Mouse (Mus musculus): ENCODE measurements at regions not wholly inside any gene's neighbourhood (a gene's known extent, or its start where the extent isn't known, plus 50 kb on each side); places are given as distances from the start of the nearest gene placed in this dataset.

DNA sequence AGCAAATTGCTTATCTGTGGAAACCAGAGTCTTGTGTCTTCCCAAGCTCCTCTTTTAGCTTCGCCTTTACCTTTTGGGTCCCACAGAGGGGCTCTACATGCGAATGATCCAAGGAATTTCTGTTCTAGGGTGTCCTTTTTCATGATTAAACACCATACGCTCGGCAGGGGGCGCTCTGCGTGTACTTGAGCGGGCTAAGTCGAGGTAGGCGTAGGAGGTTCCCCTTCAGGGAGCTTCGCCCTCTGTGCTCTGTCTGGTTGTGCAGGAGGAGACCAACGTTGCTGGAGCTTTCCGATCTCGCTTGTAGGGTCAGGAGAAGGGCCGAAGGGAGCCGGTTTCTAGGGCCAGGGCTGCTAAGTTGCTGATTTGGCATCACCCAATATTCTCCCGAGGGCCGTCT lies 310.7 kb upstream of the 4930535I16Rik start:
- no peak overlapping the region for H3K4me2 ChIP-seq
- 16% methylated on average over 17 of the region's 17 CpGs for WGBS
- ATAC-seq (ENCODE audit: insufficient number of reproducible peaks, insufficient read depth, low FRiP score, low TSS enrichment, low read depth), result no peak

DNA sequence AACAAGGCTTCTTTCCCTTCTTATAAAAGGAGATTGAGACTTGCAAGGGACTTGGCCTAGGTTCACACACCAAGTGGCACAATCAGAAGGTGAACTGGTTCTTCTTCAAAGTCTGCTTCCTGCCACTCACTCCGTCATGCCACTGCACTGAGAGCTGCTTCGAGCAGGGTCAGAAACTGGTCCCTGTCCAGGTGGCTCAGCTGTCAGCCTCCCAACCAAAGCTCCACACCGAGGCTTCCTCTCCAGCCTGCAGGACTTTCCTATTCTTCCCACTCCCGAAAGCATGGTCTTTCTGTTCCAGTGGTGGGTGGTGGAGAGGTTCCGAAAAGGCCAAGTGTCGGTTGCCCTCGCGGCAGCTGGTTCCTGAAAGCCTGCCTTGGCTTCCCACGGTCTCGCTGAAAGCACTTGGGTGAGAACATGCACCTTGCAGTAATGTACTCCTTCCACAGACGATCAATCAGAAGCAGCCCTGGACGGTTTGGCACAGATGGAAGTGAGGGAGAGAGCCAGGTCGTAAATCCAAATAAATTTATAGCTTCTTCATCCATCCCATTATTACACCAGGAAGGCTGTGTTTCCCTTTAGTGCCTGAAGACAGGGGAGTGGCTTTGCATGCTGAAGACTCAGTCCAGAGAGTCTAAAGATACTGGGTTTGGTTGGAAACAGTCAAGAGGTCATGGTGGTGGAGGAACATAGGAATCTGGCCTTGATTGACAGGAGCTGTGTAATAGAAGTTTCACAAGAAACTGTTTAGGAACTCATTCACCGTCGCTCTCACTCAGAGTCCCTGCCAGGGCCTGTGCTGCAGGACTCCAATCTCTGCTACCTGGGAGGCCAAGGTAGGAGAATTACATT lies 306.1 kb upstream of the 4930535I16Rik start:
- Histone ChIP-seq H3K4me3 (replicated peaks) (no peak overlapping the region), H3K36me3 (no peaks in the 10 kb centered on the region), H3K9me3 (no peaks in the 10 kb centered on the region), H3K27ac (no peak overlapping the region), H3K27me3 (peaks cover 49% of the 10 kb centered on the region), H3K4me2 (no peak overlapping the region), H3K4me1 (replicated peaks) (peaks cover 4% of the 10 kb centered on the region), H3K9ac (replicated peaks) (no peak overlapping the region)
- ATAC-seq (ENCODE audit: insufficient number of reproducible peaks, insufficient read depth, low FRiP score, low TSS enrichment, low read depth), result no peak
- WGBS, result 58% methylated on average over 15 of the region's 15 CpGs

More for the DNA sequence above, 310.7 kb upstream of the 4930535I16Rik start:
- peaks cover 50% of the 10 kb centered on the region for H3K27me3 ChIP-seq
- no peak overlapping the region for H3K27ac ChIP-seq
- no peaks in the 10 kb centered on the region for H3K36me3 ChIP-seq
- H3K9me3 ChIP-seq, result no peaks in the 10 kb centered on the region
- H3K4me1 ChIP-seq (replicated peaks), result no peaks in the 10 kb centered on the region
- no peak overlapping the region for H3K9ac ChIP-seq (replicated peaks)
- no peak overlapping the region for H3K4me3 ChIP-seq (replicated peaks)

DNA sequence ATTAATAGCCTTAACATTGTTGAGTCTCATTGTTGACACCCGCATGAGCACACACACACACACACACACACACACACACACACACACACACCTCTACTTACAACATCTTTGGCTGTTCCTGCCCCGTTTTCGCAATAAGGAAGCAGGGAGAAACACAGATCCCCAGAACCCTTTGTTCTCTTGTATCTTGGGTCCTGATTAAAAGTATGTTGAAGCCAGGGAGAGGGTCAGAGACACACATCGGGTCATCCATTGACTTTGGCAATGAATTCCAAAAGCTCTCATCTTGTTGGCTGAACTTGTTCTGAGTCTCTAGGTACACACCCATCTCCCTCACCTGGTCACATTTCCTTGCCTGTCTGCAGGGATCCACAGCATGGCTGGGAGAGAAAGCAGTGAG lies 303.9 kb upstream of the 4930535I16Rik start:
- 88% methylated on average over 4 of the region's 4 CpGs for WGBS

DNA sequence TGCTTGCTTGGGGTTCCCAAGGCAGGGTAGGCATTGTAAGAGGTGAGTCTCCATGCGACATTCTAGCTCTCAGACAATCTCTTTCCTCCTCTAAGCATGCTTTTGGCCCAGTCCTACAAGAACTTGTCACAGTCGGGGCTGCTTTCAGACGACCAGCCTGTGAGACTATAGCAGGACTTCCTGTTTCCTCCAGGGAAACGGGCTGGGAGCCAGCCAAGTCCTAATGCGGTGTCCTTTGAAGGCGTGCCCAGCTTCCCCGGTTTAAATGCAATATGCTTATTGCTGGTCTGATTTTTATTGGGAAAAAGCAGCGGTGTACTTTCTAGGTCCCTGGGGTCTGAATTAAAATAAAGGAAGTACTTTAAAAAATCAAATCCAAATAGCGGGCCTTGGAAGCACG lies 299.4 kb upstream of the 4930535I16Rik start:
- no peaks in the 10 kb centered on the region for H3K9me3 ChIP-seq
- no peak for ATAC-seq (ENCODE audit: insufficient number of reproducible peaks, insufficient read depth, low FRiP score, low TSS enrichment, low read depth)
- H3K4me2 ChIP-seq, result peak overlapping the region; percentile 16; the same call in 1 of the 2 replicates
- no peak overlapping the region for H3K4me3 ChIP-seq (replicated peaks)
- 0 out of 2 replicates have a peak overlapping the region, but pooled peaks have one; percentile 31 for H3K27ac ChIP-seq
- H3K4me1 ChIP-seq (replicated peaks), result peaks cover 15% of the 10 kb centered on the region
- H3K27me3 ChIP-seq, result peaks cover 10% of the 10 kb centered on the region
- H3K9ac ChIP-seq (replicated peaks), result no peak overlapping the region
- no peaks in the 10 kb centered on the region for H3K36me3 ChIP-seq
- 31% methylated on average over 10 of the region's 10 CpGs for WGBS

More for the DNA sequence above, 303.9 kb upstream of the 4930535I16Rik start:
- no peaks in the 10 kb centered on the region for H3K9me3 ChIP-seq
- peaks cover 15% of the 10 kb centered on the region for H3K4me1 ChIP-seq (replicated peaks)
- H3K27ac ChIP-seq, result no peak overlapping the region
- H3K27me3 ChIP-seq, result peaks cover 33% of the 10 kb centered on the region
- ATAC-seq (ENCODE audit: insufficient number of reproducible peaks, insufficient read depth, low FRiP score, low TSS enrichment, low read depth), result no peak
- no peak overlapping the region for H3K4me3 ChIP-seq (replicated peaks)
- H3K4me2 ChIP-seq, result no peak overlapping the region
- no peak overlapping the region for H3K9ac ChIP-seq (replicated peaks)
- no peaks in the 10 kb centered on the region for H3K36me3 ChIP-seq

DNA sequence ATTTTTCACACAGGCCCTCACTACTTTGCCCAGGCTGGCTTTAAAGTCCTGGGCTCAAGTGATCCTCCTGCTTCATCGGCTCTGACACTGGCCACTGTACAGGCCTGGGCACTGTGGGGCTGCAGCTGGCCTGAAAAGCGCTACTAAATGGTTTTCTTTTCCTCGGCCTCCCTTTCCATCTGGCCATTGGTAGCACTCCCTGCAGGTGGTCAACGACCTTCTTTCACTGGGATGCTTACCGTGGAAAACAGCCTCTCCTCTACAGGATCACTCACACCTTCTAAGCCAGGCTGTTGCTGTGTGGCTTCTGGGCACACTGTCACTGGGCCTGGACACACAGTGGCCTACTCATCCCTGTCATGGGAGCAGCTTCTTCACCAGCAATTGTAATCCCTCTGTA lies 298.5 kb upstream of the 4930535I16Rik start:
- no peak overlapping the region for H3K4me3 ChIP-seq (replicated peaks)
- H3K4me1 ChIP-seq (replicated peaks), result peaks cover 15% of the 10 kb centered on the region
- H3K9ac ChIP-seq (replicated peaks), result no peak overlapping the region
- no peaks in the 10 kb centered on the region for H3K9me3 ChIP-seq
- H3K4me2 ChIP-seq, result no peak overlapping the region
- peaks cover 13% of the 10 kb centered on the region for H3K27me3 ChIP-seq
- H3K27ac ChIP-seq, result no peak overlapping the region
- ATAC-seq (ENCODE audit: insufficient number of reproducible peaks, insufficient read depth, low FRiP score, low TSS enrichment, low read depth), result no peak
- 35% methylated on average over 5 of the region's 5 CpGs for WGBS
- no peaks in the 10 kb centered on the region for H3K36me3 ChIP-seq

DNA sequence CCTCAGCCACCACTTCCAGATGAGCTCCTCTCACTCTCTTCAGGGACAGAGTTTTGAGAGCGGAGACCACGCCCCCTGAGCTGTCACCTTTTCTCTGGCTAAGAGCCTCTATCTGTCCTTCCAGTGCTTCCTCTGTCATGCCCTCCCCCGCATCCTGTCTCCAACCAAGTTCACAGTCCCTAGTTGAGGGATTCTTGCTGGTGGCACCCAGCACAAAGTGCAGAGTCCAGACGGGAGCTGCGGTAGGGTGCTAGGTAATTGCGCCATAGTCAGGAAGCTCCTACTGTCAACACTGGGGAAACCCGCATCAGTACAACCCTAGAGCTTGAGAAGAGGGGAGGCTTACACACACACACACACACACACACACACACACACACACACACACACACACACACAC lies 297.3 kb upstream of the 4930535I16Rik start:
- Histone ChIP-seq H3K4me3 (replicated peaks) (no peak overlapping the region), H3K36me3 (no peaks in the 10 kb centered on the region), H3K9ac (replicated peaks) (no peak overlapping the region), H3K27ac (no peak overlapping the region), H3K9me3 (no peaks in the 10 kb centered on the region), H3K4me2 (no peak overlapping the region), H3K4me1 (replicated peaks) (peaks cover 11% of the 10 kb centered on the region), H3K27me3 (peaks cover 9% of the 10 kb centered on the region)
- no peak for ATAC-seq (ENCODE audit: insufficient number of reproducible peaks, insufficient read depth, low FRiP score, low TSS enrichment, low read depth)
- 86% methylated on average over 7 of the region's 7 CpGs for WGBS

DNA sequence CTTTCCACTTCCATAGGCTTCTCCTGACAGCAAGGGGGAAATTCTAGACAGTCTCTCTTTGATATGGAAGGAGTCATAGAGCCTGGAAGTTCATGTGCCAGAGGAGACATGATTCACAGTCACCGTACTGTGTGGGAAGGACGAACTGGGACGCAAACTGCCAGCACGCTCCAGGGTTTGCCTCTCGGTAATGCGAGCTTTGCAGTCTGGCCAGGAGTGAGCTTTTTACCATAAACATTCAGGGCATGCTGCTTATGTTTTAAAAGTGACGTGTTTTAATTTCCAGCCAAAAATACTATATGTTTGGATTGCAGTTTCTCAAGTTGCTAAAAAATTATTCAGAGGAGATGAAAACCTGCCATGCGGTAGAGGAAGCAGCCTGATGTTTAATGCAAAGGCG lies 292.3 kb upstream of the 4930535I16Rik start:
- 75% methylated on average over 9 of the region's 9 CpGs for WGBS
- Histone ChIP-seq H3K27ac (no peak overlapping the region), H3K4me2 (no peak overlapping the region), H3K36me3 (no peaks in the 10 kb centered on the region), H3K27me3 (peaks cover 9% of the 10 kb centered on the region), H3K9ac (replicated peaks) (no peak overlapping the region), H3K9me3 (no peaks in the 10 kb centered on the region), H3K4me1 (replicated peaks) (no peaks in the 10 kb centered on the region), H3K4me3 (replicated peaks) (no peak overlapping the region)
- no peak for ATAC-seq (ENCODE audit: insufficient number of reproducible peaks, insufficient read depth, low FRiP score, low TSS enrichment, low read depth)

DNA sequence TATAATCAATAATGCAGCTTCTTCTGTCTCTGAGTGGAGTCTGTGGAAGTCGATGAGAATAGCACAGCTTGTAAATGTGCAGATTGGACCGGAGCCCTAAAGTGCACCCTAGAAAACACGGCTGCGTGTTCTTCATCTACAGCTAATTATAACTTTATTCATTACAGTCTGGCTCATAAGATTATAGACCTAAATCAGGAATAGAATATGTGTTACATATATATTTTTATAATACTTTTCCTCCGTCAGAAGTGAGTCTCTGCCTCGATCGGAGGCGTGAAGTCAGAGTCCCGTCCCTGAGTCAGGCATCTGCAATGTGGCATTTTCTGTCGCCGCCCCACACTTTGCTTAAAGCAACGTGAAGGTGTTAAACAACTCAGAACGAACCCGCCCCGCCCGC lies 288.7 kb upstream of the 4930535I16Rik start:
- WGBS, result 75% methylated on average over 16 of the region's 16 CpGs
- Histone ChIP-seq H3K27me3 (peaks cover 9% of the 10 kb centered on the region), H3K4me3 (replicated peaks) (no peak overlapping the region), H3K9ac (replicated peaks) (no peak overlapping the region), H3K27ac (no peak overlapping the region), H3K36me3 (no peaks in the 10 kb centered on the region), H3K4me1 (replicated peaks) (no peaks in the 10 kb centered on the region), H3K9me3 (0 out of 2 replicates have a peak, but pooled peaks cover 10% of the 10 kb centered on the region), H3K4me2 (no peak overlapping the region)
- ATAC-seq (ENCODE audit: insufficient number of reproducible peaks, insufficient read depth, low FRiP score, low TSS enrichment, low read depth), result no peak

DNA sequence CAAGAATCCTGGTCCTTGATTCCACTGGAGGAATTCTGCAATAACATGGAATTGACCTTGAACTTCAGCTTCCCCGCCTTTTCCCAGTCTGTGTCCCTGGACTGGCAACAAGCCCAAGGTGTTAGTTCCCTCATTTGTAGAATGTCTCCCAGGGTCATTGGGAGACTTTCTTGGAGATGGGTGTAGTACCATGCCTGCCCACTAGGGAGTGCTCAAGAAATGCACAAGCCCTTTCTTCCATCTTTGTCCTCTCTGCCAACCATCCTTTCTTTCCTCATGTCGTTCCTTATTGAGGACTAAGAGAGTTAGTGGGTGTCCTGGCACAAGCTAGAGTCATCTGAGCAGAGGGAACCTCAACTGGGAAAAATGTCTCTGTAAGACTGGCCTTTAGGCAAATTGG lies 285.9 kb upstream of the 4930535I16Rik start:
- peaks cover 34% of the 10 kb centered on the region for H3K27me3 ChIP-seq
- H3K4me1 ChIP-seq (replicated peaks), result 0 out of 2 replicates have a peak, but pooled peaks cover 7% of the 10 kb centered on the region
- ATAC-seq (ENCODE audit: insufficient number of reproducible peaks, insufficient read depth, low FRiP score, low TSS enrichment, low read depth), result no peak
- no peak overlapping the region for H3K4me3 ChIP-seq (replicated peaks)
- H3K4me2 ChIP-seq, result no peak overlapping the region
- 0 out of 2 replicates have a peak, but pooled peaks cover 10% of the 10 kb centered on the region for H3K9me3 ChIP-seq
- WGBS, result 80% methylated on average over 2 of the region's 2 CpGs
- no peak overlapping the region for H3K9ac ChIP-seq (replicated peaks)
- no peaks in the 10 kb centered on the region for H3K36me3 ChIP-seq
- H3K27ac ChIP-seq, result no peak overlapping the region

DNA sequence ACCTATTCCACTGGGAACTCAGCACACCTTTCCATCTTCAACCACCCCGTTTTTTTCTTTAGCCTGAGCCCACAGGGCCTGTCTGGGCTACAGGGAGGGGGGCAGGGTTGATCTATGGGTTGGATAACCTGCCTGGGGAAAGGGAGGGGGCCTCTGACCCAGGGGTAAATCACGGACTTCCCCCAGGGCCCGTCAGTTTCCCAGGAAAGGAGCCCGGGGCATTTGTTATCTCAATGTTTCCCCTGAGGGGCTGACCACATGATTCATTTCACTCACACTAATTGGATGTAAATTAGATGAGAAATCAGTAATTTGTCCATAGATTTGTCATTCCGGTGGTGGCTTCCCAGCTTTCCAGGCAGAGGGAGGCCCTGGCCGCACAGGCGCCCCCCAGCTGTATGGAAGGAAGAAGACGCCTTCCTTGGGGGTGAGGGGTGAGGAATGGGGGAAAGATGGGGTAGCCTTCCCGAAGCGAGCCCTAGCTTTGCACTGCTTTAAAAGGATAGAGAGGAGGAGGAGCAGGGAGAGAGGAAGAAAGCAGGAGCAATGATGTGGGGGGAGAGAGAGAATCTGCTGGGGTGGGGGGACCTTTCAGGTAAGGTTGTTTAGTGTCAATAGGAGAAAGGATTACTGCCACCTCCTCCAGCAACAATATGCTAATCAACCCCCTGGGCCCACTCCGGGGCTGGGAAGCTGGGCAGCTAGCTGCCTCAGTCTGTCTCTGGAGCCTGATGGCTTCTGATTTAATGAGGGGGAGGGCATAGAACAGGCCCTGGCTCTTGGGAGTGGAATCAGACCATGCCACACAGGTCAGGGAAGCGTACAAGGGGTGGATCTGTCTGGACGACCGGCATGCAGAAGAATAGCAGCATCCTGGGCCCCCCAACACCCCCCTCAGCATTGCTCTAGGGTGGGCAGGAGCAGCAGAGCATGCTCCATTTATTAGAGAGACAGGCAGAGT lies 282.3 kb upstream of the 4930535I16Rik start:
- no peak overlapping the region for H3K4me2 ChIP-seq
- 0 out of 2 replicates have a peak, but pooled peaks cover 10% of the 10 kb centered on the region for H3K4me1 ChIP-seq (replicated peaks)
- peaks cover 69% of the 10 kb centered on the region for H3K27me3 ChIP-seq
- WGBS, result 15% methylated on average over 14 of the region's 14 CpGs
- no peak overlapping the region for H3K4me3 ChIP-seq (replicated peaks)
- H3K9me3 ChIP-seq, result 0 out of 2 replicates have a peak, but pooled peaks cover 10% of the 10 kb centered on the region
- H3K36me3 ChIP-seq, result no peaks in the 10 kb centered on the region
- no peak overlapping the region for H3K27ac ChIP-seq
- no peak overlapping the region for H3K9ac ChIP-seq (replicated peaks)
- ATAC-seq (ENCODE audit: insufficient number of reproducible peaks, insufficient read depth, low FRiP score, low TSS enrichment, low read depth), result no peak

DNA sequence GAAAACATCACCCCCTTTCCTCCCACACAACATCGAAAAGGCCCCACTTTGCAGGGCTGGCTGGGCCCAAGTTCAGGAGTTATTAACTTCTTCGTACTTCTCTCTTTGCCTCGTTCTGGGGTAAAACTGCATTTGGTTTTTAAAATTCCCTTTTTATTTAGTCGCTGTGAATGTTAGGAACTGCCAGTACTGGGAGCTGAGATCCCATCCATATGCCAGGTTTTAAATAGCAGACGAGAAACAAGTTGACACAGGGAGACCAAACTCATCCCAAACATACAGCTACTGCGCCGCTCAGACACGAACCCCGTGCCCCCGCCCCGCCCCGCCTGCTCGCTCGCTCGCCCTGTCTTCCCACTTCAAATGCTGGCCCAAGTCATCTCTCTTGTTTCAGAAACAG lies 281.0 kb upstream of the 4930535I16Rik start:
- 40% methylated on average over 15 of the region's 15 CpGs for WGBS
- Histone ChIP-seq H3K27ac (no peak overlapping the region), H3K9me3 (no peaks in the 10 kb centered on the region), H3K9ac (replicated peaks) (no peak overlapping the region), H3K4me1 (replicated peaks) (0 out of 2 replicates have a peak, but pooled peaks cover 10% of the 10 kb centered on the region), H3K4me2 (no peak overlapping the region), H3K4me3 (replicated peaks) (no peak overlapping the region), H3K27me3 (peaks cover 75% of the 10 kb centered on the region), H3K36me3 (no peaks in the 10 kb centered on the region)
- no peak for ATAC-seq (ENCODE audit: insufficient number of reproducible peaks, insufficient read depth, low FRiP score, low TSS enrichment, low read depth)

Measured in limb, embryonic 12.5 days (tissue).